Mouse (Mus musculus): ENCODE measurements around the gene Synj2. TPM values are rescaled to one million over a fixed set of nuclear protein-coding genes. Genes with fewer than 3 reads are reported as not detected.
"Not testable (repeated sequence)": the region's sequence is repeated elsewhere in the genome, so short reads cannot be mapped to it uniquely, and the experiment has no call there.

Gene Synj2
- total and polyA plus RNA-seq, 3 experiments, result 21.2 to 58.1 (median 43.7) TPM

- WGBS, result 34% methylated on average over 2 of the region's 2 CpGs
- no peak overlapping the region for H3K4me3 ChIP-seq
- TF ChIP-seq POLR2A (IDR thresholded peaks at IDR 0.05; ENCODE audit: insufficient read depth, low read depth, low read length), result no peak
- peak; percentile 89 for TF ChIP-seq EP300 (IDR thresholded peaks at IDR 0.05; ENCODE audit: insufficient read depth, low read depth, low read length)
- peak; percentile 78 for TF ChIP-seq CTCF (IDR thresholded peaks at IDR 0.05)
- H3K9ac ChIP-seq (ENCODE audit: low read depth, low read length), result no peak overlapping the region
- DNase-seq, result peak in 1 of 2 experiments; percentile 59
- H3K27ac ChIP-seq, result no peak overlapping the region
- H3K36me3 ChIP-seq (ENCODE audit: control insufficient read depth, insufficient read depth, low read length), result no peaks in the 10 kb centered on the region
- H3K79me2 ChIP-seq (replicated peaks; ENCODE audit: control insufficient read depth, insufficient read depth, low read length), result no peaks in the 10 kb centered on the region
- peaks cover 6% of the 10 kb centered on the region for H3K4me1 ChIP-seq (ENCODE audit: control insufficient read depth, insufficient read depth, low read length)
- intact Hi-C loops (cut with DNase I), result loop anchor here (1.0 to 5.0 kb wide), 3 partner anchors 42 to 222 kb away; partner anchors contain the start of gene Synj2
- H3K27me3 ChIP-seq (ENCODE audit: control insufficient read depth, insufficient read depth, low read length), result no peaks in the 10 kb centered on the region
These were observed 78.7 kb downstream of the Synj2 start for GRCm38 (mm10) chr17:6019776-6020175.

- H3K4me1 ChIP-seq (ENCODE audit: control insufficient read depth, insufficient read depth, low read length), result peaks cover 6% of the 10 kb centered on the region
- no peak overlapping the region for H3K27ac ChIP-seq
- 51% methylated on average over 7 of the region's 7 CpGs for WGBS
- no peaks in the 10 kb centered on the region for H3K27me3 ChIP-seq (ENCODE audit: control insufficient read depth, insufficient read depth, low read length)
- no peak for DNase-seq
- no peaks in the 10 kb centered on the region for H3K36me3 ChIP-seq (ENCODE audit: control insufficient read depth, insufficient read depth, low read length)
- intact Hi-C loops (cut with DNase I), result no loop called here
- no peaks in the 10 kb centered on the region for H3K79me2 ChIP-seq (replicated peaks; ENCODE audit: control insufficient read depth, insufficient read depth, low read length)
- H3K4me3 ChIP-seq, result no peak overlapping the region
- H3K9ac ChIP-seq (ENCODE audit: low read depth, low read length), result no peak overlapping the region
- TF ChIP-seq EP300 (IDR thresholded peaks at IDR 0.05; ENCODE audit: insufficient read depth, low read depth, low read length), result no peak
- TF ChIP-seq POLR2A (IDR thresholded peaks at IDR 0.05; ENCODE audit: insufficient read depth, low read depth, low read length), result no peak
- TF ChIP-seq CTCF (IDR thresholded peaks at IDR 0.05), result no peak
These were observed 79.6 kb downstream of the Synj2 start for GRCm38 (mm10) chr17:6020636-6021035.

- H3K4me3 ChIP-seq; H3K9ac ChIP-seq (ENCODE audit: low read depth, low read length); H3K36me3 ChIP-seq (ENCODE audit: control insufficient read depth, insufficient read depth, low read length); H3K27me3 ChIP-seq (ENCODE audit: control insufficient read depth, insufficient read depth, low read length); H3K27ac ChIP-seq; intact Hi-C loops (cut with DNase I); H3K4me1 ChIP-seq (ENCODE audit: control insufficient read depth, insufficient read depth, low read length); DNase-seq; H3K79me2 ChIP-seq (replicated peaks; ENCODE audit: control insufficient read depth, insufficient read depth, low read length): not testable (repeated sequence)
- 52% methylated on average over 5 of the region's 5 CpGs for WGBS
These were observed 80.3 kb downstream of the Synj2 start for GRCm38 (mm10) chr17:6021374-6021789.

- no peak for DNase-seq
- intact Hi-C loops (cut with DNase I), result no loop called here
- Histone ChIP-seq H3K9ac (ENCODE audit: low read depth, low read length) (no peak overlapping the region), H3K36me3 (ENCODE audit: control insufficient read depth, insufficient read depth, low read length) (no peaks in the 10 kb centered on the region), H3K4me1 (ENCODE audit: control insufficient read depth, insufficient read depth, low read length) (no peaks in the 10 kb centered on the region), H3K27me3 (ENCODE audit: control insufficient read depth, insufficient read depth, low read length) (no peaks in the 10 kb centered on the region), H3K27ac (no peak overlapping the region), H3K79me2 (replicated peaks; ENCODE audit: control insufficient read depth, insufficient read depth, low read length) (no peaks in the 10 kb centered on the region), H3K4me3 (no peak overlapping the region)
- 65% methylated on average over 7 of the region's 7 CpGs for whole genome bisulfite sequencing
- TF ChIP-seq EP300 (IDR thresholded peaks at IDR 0.05; ENCODE audit: insufficient read depth, low read depth, low read length), result no peak
- no peak for TF ChIP-seq POLR2A (IDR thresholded peaks at IDR 0.05; ENCODE audit: insufficient read depth, low read depth, low read length)
- TF ChIP-seq CTCF (IDR thresholded peaks at IDR 0.05), result no peak
These were observed 84.8 kb downstream of the Synj2 start for GRCm38 (mm10) chr17:6025831-6026230.

- H3K79me2 ChIP-seq (replicated peaks; ENCODE audit: control insufficient read depth, insufficient read depth, low read length), result no peaks in the 10 kb centered on the region
- H3K4me3 ChIP-seq, result no peak overlapping the region
- 66% methylated on average over 8 of the region's 8 CpGs for WGBS
- no peak for DNase-seq
- no peaks in the 10 kb centered on the region for H3K4me1 ChIP-seq (ENCODE audit: control insufficient read depth, insufficient read depth, low read length)
- no peak overlapping the region for H3K9ac ChIP-seq (ENCODE audit: low read depth, low read length)
- no peak overlapping the region for H3K27ac ChIP-seq
- intact Hi-C loops (cut with DNase I), result no loop called here
- TF ChIP-seq EP300 (IDR thresholded peaks at IDR 0.05; ENCODE audit: insufficient read depth, low read depth, low read length) (no peak), POLR2A (IDR thresholded peaks at IDR 0.05; ENCODE audit: insufficient read depth, low read depth, low read length) (no peak), CTCF (IDR thresholded peaks at IDR 0.05) (no peak)
- H3K36me3 ChIP-seq (ENCODE audit: control insufficient read depth, insufficient read depth, low read length), result no peaks in the 10 kb centered on the region
- no peaks in the 10 kb centered on the region for H3K27me3 ChIP-seq (ENCODE audit: control insufficient read depth, insufficient read depth, low read length)
These were observed 94.6 kb downstream of the Synj2 start for GRCm38 (mm10) chr17:6035661-6036060.

- no peaks in the 10 kb centered on the region for H3K79me2 ChIP-seq (replicated peaks; ENCODE audit: control insufficient read depth, insufficient read depth, low read length)
- intact Hi-C loops (cut with DNase I), result no loop called here
- TF ChIP-seq CTCF (IDR thresholded peaks at IDR 0.05), result no peak
- TF ChIP-seq EP300 (IDR thresholded peaks at IDR 0.05; ENCODE audit: insufficient read depth, low read depth, low read length), result no peak
- TF ChIP-seq POLR2A (IDR thresholded peaks at IDR 0.05; ENCODE audit: insufficient read depth, low read depth, low read length), result no peak
- no peak overlapping the region for H3K4me3 ChIP-seq
- no peaks in the 10 kb centered on the region for H3K4me1 ChIP-seq (ENCODE audit: control insufficient read depth, insufficient read depth, low read length)
- 90% methylated on average over 8 of the region's 8 CpGs for WGBS
- no peak overlapping the region for H3K9ac ChIP-seq (ENCODE audit: low read depth, low read length)
- DNase-seq, result no peak
- no peaks in the 10 kb centered on the region for H3K36me3 ChIP-seq (ENCODE audit: control insufficient read depth, insufficient read depth, low read length)
- H3K27ac ChIP-seq, result no peak overlapping the region
- no peaks in the 10 kb centered on the region for H3K27me3 ChIP-seq (ENCODE audit: control insufficient read depth, insufficient read depth, low read length)
These were observed 95.4 kb downstream of the Synj2 start for GRCm38 (mm10) chr17:6036458-6036857.

Measured in heart, adult 2 months (tissue).